Mouse (Mus musculus): ENCODE measurements around the gene Atf7ip. TPM values are rescaled to one million over a fixed set of nuclear protein-coding genes. Genes with fewer than 3 reads are reported as not detected.
A peak's percentile ranks its signal among the peaks of the same experiment; 100 is the strongest.

Atf7ip gene
- polyA plus RNA-seq, 1 experiment from 2014 or later, result 8.4 TPM

DNA sequence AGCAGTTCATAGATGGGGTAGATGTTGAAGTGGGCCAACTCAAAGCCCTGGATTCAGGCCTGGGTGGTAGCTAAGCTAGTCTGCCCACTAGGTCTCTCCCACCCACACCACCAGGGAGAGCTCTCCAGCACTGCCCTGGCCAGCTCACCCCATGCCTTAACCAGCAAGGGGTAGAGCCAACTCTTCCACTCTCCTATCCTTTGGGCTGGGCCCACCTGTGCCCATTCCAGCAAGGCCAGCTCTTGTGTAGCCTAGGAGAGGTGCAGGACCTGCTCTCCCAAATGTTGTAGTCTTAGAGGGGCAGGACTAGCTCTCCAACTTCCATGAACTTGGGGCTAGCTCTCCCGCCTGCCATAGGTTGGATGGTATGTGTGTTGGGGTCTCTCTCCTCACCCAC, 18.4 kb upstream of the Atf7ip start:
- 94% methylated on average over 1 of the region's 1 CpGs for WGBS
- H3K36me3 ChIP-seq (ENCODE audit: control insufficient read depth, insufficient read depth, low read length), result no peaks in the 10 kb centered on the region
- H3K9me3 ChIP-seq (ENCODE audit: control insufficient read depth, low read length), result no peaks in the 10 kb centered on the region
- DNase-seq (ENCODE audit: low spot score) (no peak), ATAC-seq (ENCODE audit: low FRiP score, low TSS enrichment) (no peak)
- no peak overlapping the region for H3K4me2 ChIP-seq (replicated peaks; ENCODE audit: low read depth)
- 0 out of 2 replicates have a peak, but pooled peaks cover 2% of the 10 kb centered on the region for H3K4me1 ChIP-seq (replicated peaks; ENCODE audit: control insufficient read depth, insufficient read depth)
- H3K9ac ChIP-seq (ENCODE audit: low read length), result no peak overlapping the region
- peak overlapping the region; percentile 49 for H3K27ac ChIP-seq (replicated peaks)
- no peaks in the 10 kb centered on the region for H3K27me3 ChIP-seq (ENCODE audit: control insufficient read depth, insufficient read depth, low read length)
- TF ChIP-seq CTCF (IDR thresholded peaks at IDR 0.05; ENCODE audit: low read depth), result no peak
- TF ChIP-seq EP300 (optimal IDR thresholded peaks at IDR 0.05), result no peak
- no peak overlapping the region for H3K4me3 ChIP-seq (ENCODE audit: low read depth, low read length)

DNA sequence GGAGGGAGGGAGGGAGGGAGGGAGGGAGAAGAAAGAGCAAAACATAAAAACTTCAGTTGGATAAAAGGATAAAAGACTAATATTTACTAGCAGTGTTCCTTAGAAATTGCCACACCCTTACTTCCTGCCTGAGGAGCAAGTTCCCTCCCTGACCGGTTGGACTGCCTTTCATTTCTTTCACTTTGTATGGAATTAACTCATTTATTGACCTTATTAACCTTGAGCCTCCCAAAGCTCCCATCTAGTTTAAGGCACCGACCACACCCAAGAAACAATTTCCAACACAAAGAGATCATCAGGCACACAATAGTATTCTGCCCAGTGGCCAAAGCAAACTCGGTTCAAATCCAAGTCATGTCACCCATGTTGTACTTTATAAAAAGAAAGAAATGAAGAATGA, 16.1 kb upstream of the Atf7ip start:
- WGBS, result 52% methylated on average over 3 of the region's 3 CpGs
- ATAC-seq (ENCODE audit: low FRiP score, low TSS enrichment) (peak; percentile 83), DNase-seq (ENCODE audit: low spot score) (peak; percentile 67)
- Histone ChIP-seq H3K36me3 (ENCODE audit: control insufficient read depth, insufficient read depth, low read length) (no peaks in the 10 kb centered on the region), H3K4me1 (replicated peaks; ENCODE audit: control insufficient read depth, insufficient read depth) (0 out of 2 replicates have a peak, but pooled peaks cover 2% of the 10 kb centered on the region), H3K4me3 (ENCODE audit: low read depth, low read length) (no peak overlapping the region), H3K27ac (replicated peaks) (peak overlapping the region; percentile 81), H3K9me3 (ENCODE audit: control insufficient read depth, low read length) (no peaks in the 10 kb centered on the region), H3K4me2 (replicated peaks; ENCODE audit: low read depth) (no peak overlapping the region), H3K9ac (ENCODE audit: low read length) (no peak overlapping the region), H3K27me3 (ENCODE audit: control insufficient read depth, insufficient read depth, low read length) (no peaks in the 10 kb centered on the region)
- TF ChIP-seq EP300 (optimal IDR thresholded peaks at IDR 0.05) (peak; percentile 79), CTCF (IDR thresholded peaks at IDR 0.05; ENCODE audit: low read depth) (no peak)

DNA sequence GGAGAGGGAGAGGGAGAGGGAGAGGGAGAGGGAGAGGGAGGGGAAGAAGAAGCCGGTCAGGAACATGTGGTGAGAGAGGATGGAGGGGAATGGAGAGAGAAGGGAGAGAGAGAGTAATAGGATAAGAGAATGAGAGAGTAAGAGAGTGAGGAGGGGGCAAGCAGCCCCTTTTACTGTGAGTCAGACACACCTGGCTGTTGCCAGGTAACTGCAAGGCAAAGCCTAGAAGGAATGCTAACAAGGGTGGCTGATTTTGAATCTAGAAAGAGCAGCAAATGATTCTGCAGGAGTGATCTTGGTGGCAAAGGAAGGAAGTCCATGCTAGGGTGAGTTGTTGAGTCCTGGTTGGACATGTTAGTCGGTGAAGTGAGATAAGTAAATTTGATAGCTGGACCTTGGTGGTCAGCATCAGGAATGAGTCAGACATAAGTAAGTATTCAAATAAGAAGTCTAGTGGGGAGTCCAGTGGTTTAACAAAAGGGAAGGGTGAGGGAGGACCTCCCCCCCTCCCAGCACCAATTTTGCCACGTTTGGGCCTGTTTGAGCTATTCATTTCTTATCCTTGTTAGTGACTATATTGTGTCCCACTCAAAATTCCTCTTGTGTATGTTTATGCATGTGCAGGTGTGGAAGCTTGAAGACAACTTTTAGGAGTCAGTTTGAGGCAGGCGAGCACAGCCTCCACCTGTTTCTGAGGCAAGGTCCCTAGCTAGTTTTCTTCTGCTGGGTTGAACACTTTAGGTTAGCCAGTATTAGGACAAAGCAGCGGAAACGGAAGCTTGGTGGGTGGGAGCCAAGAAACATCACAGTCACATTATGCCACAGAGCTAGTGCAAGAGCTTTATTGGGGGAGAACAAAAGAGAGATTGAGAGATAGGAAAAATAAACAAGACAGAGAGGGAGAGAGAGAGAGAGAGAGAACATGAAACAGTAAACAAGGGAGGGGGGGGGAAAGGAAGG, 15.2 kb upstream of the Atf7ip start:
- H3K4me2 ChIP-seq (replicated peaks; ENCODE audit: low read depth), result no peak overlapping the region
- 0 out of 2 replicates have a peak, but pooled peaks cover 2% of the 10 kb centered on the region for H3K4me1 ChIP-seq (replicated peaks; ENCODE audit: control insufficient read depth, insufficient read depth)
- no peaks in the 10 kb centered on the region for H3K9me3 ChIP-seq (ENCODE audit: control insufficient read depth, low read length)
- H3K27ac ChIP-seq (replicated peaks), result peak overlapping the region; percentile 82
- TF ChIP-seq CTCF (IDR thresholded peaks at IDR 0.05; ENCODE audit: low read depth) (no peak), EP300 (optimal IDR thresholded peaks at IDR 0.05) (no peak)
- H3K27me3 ChIP-seq (ENCODE audit: control insufficient read depth, insufficient read depth, low read length), result no peaks in the 10 kb centered on the region
- DNase-seq (ENCODE audit: low spot score) (no peak), ATAC-seq (ENCODE audit: low FRiP score, low TSS enrichment) (no peak)
- no peaks in the 10 kb centered on the region for H3K36me3 ChIP-seq (ENCODE audit: control insufficient read depth, insufficient read depth, low read length)
- H3K4me3 ChIP-seq (ENCODE audit: low read depth, low read length), result no peak overlapping the region
- 51% methylated on average over 6 of the region's 6 CpGs for WGBS
- no peak overlapping the region for H3K9ac ChIP-seq (ENCODE audit: low read length)

DNA sequence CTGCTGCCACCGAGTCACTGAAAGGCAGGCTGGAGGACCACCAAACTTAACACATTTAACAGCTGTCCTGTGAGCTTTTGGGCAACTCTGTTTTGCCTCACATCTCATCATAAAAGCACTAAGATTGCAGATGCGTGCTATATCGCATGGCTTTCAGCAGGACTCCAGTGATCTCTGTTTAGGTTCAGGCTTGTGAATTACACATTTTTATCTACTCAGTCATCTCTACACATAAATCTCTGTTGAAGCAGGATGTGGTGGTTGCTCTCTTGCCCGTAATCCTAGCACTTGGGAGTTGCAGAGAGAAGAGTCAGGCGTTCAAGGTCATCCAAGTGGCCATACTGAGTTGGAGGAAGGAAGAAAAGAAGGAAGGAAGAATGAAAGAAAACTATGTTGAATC, 14.3 kb upstream of the Atf7ip start:
- H3K27ac ChIP-seq (replicated peaks), result peak overlapping the region; percentile 3
- H3K4me3 ChIP-seq (ENCODE audit: low read depth, low read length), result no peak overlapping the region
- H3K9me3 ChIP-seq (ENCODE audit: control insufficient read depth, low read length), result no peaks in the 10 kb centered on the region
- H3K9ac ChIP-seq (ENCODE audit: low read length), result no peak overlapping the region
- H3K4me1 ChIP-seq (replicated peaks; ENCODE audit: control insufficient read depth, insufficient read depth), result 0 out of 2 replicates have a peak, but pooled peaks cover 2% of the 10 kb centered on the region
- DNase-seq (ENCODE audit: low spot score) (no peak), ATAC-seq (ENCODE audit: low FRiP score, low TSS enrichment) (no peak)
- no peaks in the 10 kb centered on the region for H3K36me3 ChIP-seq (ENCODE audit: control insufficient read depth, insufficient read depth, low read length)
- H3K27me3 ChIP-seq (ENCODE audit: control insufficient read depth, insufficient read depth, low read length), result no peaks in the 10 kb centered on the region
- 56% methylated on average over 5 of the region's 5 CpGs for WGBS
- TF ChIP-seq EP300 (optimal IDR thresholded peaks at IDR 0.05) (no peak), CTCF (IDR thresholded peaks at IDR 0.05; ENCODE audit: low read depth) (no peak)
- no peak overlapping the region for H3K4me2 ChIP-seq (replicated peaks; ENCODE audit: low read depth)

DNA sequence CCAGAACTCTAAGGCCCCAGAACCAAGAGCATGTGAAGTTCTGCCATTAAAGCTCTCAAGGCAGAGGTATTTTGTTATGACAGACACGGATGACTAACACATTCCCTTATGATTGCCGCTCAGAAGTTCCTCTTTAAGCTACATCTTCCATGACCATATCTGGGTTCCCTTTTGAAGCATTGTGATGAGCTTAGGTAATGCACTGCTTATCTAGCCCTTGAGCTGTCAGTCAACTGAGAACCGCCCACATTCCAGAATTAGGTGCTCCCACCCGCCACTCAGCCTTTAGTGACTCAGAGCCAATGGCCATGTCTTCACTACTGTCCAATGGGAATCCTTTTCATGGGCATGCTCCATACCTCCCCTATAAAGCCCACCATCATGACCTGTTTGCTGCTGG, 13.7 kb upstream of the Atf7ip start:
- no peak overlapping the region for H3K4me2 ChIP-seq (replicated peaks; ENCODE audit: low read depth)
- H3K27me3 ChIP-seq (ENCODE audit: control insufficient read depth, insufficient read depth, low read length), result no peaks in the 10 kb centered on the region
- TF ChIP-seq EP300 (optimal IDR thresholded peaks at IDR 0.05), result no peak
- TF ChIP-seq CTCF (IDR thresholded peaks at IDR 0.05; ENCODE audit: low read depth), result no peak
- peak overlapping the region; percentile 3; the same call in 1 of the 2 replicates for H3K27ac ChIP-seq (replicated peaks)
- ATAC-seq (ENCODE audit: low FRiP score, low TSS enrichment) (peak; percentile 27; the same call in 1 of the 2 replicates), DNase-seq (ENCODE audit: low spot score) (no peak)
- H3K36me3 ChIP-seq (ENCODE audit: control insufficient read depth, insufficient read depth, low read length), result no peaks in the 10 kb centered on the region
- WGBS, result 74% methylated on average over 4 of the region's 4 CpGs
- H3K9me3 ChIP-seq (ENCODE audit: control insufficient read depth, low read length), result no peaks in the 10 kb centered on the region
- 0 out of 2 replicates have a peak, but pooled peaks cover 2% of the 10 kb centered on the region for H3K4me1 ChIP-seq (replicated peaks; ENCODE audit: control insufficient read depth, insufficient read depth)
- H3K4me3 ChIP-seq (ENCODE audit: low read depth, low read length), result no peak overlapping the region
- H3K9ac ChIP-seq (ENCODE audit: low read length), result no peak overlapping the region

DNA sequence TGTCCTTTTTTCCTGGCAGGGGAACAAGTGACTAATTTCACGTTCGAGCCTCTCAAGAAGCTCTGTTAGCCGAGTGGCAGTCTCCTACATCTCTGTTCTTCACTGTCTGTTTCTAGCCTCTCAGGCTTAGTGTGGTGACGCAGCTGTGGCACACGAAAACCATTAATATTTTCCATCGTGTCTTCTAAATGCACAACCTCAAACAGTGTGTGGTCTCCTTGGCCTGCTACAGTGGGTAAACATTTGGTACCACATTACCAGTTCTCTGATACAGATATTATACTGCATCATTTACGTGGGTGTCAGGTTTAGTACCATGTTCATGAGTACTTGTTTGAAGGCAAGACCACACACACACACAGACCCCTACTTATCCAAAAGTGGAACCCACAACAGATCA, 12.5 kb upstream of the Atf7ip start:
- Histone ChIP-seq H3K4me3 (ENCODE audit: low read depth, low read length) (no peak overlapping the region), H3K4me1 (replicated peaks; ENCODE audit: control insufficient read depth, insufficient read depth) (0 out of 2 replicates have a peak, but pooled peaks cover 2% of the 10 kb centered on the region), H3K4me2 (replicated peaks; ENCODE audit: low read depth) (no peak overlapping the region), H3K36me3 (ENCODE audit: control insufficient read depth, insufficient read depth, low read length) (no peaks in the 10 kb centered on the region), H3K27ac (replicated peaks) (no peak overlapping the region), H3K9ac (ENCODE audit: low read length) (no peak overlapping the region), H3K9me3 (ENCODE audit: control insufficient read depth, low read length) (no peaks in the 10 kb centered on the region), H3K27me3 (ENCODE audit: control insufficient read depth, insufficient read depth, low read length) (no peaks in the 10 kb centered on the region)
- no peak for TF ChIP-seq CTCF (IDR thresholded peaks at IDR 0.05; ENCODE audit: low read depth)
- TF ChIP-seq EP300 (optimal IDR thresholded peaks at IDR 0.05), result no peak
- ATAC-seq (ENCODE audit: low FRiP score, low TSS enrichment), result no peak
- DNase-seq (ENCODE audit: low spot score), result no peak
- 84% methylated on average over 7 of the region's 7 CpGs for WGBS

Measured in stomach, postnatal 0 days (tissue).